Mouse (Mus musculus): ENCODE data around the gene Vps26b.

Gene Vps26b

DNA sequence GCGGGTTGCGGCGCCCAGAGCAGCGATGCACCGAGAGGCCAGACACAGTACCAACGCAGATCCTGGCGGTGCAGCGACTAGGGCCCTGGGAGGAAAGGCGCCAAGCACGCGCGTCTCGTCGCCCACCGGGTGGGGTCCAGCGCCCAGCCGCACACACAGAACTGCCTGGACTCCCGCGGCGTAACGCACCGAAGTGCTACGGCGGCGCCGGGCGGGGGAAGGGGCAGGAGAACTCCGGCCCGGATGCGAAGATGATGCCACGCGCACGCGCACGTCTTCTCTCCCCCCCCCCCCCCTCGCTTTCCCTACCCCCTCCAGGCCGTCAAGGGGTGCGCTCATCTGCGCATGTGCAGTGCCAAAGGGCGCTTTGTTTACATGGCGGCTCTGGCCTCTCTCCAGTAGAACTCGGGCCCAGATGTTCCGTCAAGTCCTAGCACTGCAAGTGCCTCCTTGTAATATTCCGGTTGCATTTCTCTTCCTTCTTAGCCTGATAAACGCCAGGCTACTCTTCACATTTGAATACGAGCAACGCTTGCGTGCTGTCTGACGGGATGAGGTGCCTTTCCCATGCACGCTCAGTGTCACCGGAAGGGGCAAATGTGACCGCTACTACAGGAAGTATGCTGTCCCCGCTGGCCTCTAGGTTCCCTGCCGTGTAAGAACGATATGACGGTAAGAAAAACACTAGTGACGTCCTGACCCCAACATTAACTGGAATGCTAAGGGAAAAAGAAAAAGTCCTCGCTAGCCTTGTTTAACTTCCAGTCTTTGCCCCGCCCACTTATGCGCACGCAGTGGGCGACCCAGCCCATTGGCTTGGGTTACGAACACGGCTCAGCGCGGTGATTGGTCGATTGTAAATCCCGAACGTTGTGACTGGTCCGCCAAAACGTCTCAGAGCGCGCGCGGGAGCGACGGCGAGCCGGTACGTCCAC is at the start of gene Vps26b, which contains the start of gene Ncapd3:
TSS of gene Vps26b (minus strand) at position 238 of the 935 bp plus-strand sequence.
TSS of gene Ncapd3 (plus strand) at position 348 of the 935 bp plus-strand sequence.
- peak; percentile 98 for DNase-seq (ENCODE audit: low read depth, low spot score)

DNA sequence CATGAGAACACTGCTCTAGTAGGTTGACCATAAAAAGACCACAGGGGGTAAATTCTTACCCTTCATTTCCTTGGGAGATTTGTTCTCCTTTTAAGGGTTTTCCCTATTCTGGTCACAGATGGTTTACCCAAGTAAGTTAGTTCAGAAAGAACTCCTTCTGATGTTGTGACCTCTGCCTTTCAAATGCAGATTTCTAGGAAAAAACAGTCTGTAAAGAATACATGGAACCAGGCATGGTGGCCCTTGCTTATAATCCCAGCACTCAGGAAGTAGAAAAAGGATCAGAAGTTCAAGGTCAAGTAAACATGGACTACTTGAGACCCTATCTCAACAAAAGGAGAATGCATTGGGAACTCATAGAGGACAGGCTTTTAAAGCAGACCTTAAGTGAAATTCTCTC is 45.9 kb upstream of the Vps26b start:
- DNase-seq (ENCODE audit: low read depth, low spot score), result no peak

DNA sequence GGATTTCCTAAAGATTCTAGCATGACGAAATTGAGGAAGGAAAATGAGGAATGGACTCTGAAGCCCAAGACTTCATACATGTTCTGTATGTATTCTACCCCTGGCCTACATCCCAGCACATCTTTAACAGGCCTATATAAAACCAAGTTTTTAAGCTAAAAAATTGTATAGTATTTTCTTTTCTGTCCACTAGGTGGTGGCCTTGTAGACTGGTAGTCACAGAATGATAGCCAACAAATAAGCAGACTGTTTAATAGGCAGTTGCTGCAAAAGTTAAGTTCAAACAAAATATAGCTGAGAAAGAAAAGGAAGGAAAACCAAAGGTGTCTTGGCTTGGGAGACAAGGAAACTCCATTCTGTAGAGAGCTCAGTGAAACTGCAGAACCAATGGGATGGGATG is 44.8 kb upstream of the Vps26b start:
- no peak for DNase-seq (ENCODE audit: low read depth, low spot score)

DNA sequence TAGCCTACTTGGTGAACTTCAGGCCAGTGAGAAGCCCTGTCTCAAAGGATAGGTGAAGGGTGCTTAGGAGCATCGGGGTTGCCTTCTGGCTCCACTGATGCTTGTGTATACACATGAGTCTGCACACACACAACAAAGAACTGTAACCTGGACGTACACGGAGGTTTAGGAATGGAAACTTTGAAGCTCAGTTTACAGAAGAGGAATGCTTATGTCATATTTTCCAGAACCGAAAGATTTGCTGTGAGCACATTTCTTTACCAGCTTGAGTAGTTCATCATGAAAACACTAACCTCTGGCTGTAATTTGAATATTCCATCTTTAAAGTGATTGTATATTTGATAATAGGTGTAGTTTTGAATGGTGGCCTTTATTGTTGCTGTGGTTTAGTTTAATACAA is 41.0 kb upstream of the Vps26b start:
- DNase-seq (ENCODE audit: low read depth, low spot score), result no peak

DNA sequence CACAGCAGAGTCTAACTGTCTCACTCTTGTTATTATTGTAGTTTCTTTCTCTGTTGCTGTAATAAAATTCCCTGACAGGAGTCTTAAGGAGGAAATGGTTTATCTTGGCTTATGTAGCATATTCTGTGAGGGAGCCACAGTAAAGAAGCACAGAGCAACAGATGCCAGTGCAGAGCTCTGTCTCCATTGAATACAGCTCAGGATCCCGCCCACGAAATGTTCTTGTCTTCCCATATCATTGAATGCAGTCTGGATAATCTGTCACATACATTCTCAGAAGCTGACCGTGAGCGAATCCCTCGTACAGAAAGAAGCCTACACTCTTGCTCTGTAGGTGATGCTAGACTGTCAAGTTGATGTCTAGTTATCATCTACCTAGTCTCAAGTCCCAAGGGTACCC is 28.5 kb upstream of the Vps26b start:
- DNase-seq (ENCODE audit: low read depth, low spot score), result no peak

DNA sequence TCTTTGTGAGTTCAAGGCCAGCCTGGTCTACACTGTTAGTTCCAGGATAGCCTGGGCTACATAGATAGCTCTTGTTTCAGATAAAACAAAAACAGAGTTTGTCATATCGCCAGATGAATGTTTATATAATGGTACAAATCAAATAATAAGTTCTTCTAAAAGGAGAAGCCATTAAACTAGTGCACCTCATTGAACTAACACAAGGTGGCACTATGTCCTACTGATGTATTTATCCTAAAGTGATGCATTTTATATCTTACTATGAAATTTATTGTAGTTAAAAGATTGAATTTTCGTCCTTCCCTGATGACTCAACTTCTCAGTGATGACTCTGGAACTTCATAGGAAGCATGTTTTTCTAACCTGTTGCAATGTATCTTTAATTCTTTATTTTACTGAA is 19.6 kb upstream of the Vps26b start:
- no peak for DNase-seq (ENCODE audit: low read depth, low spot score)

DNA sequence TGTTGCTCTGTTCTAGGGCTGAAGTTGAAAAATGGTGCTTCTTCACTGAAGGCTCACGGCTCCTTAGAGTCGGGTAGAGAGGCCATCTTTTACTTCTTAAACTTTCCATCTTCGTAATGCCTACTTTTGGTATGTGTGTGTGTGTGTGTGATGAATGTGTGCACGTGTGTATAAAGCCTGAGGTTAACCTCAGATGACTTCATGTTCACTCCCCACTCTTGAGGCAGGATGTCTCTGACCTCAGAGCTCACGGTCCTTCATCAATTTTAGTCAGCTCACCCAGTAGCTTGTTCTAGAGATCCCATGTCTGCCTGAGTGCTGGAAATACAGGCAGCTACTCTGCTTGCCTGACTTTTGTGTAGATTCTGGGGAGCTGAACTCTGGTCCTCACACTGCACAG is 14.0 kb upstream of the Vps26b start:
- no peak for DNase-seq (ENCODE audit: low read depth, low spot score)

DNA sequence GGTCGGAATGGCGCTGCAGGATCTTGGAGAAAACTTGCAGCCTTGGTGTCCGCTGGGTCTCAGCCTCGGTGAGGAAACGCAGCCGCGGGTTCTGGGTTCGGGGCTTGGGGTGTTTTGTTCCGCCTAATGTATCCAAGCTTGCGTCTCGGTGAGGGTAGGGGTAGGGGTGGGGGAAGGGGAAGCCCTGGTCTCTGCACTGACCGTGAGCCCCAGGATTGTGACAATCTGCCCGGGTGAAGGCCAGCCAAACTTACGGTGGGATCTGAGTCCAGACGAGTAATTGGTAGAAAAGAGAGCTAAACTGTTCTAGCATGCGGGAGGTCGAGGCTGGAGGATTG is 867 bp upstream of the Vps26b start:
- DNase-seq (ENCODE audit: low read depth, low spot score), result no peak

DNA sequence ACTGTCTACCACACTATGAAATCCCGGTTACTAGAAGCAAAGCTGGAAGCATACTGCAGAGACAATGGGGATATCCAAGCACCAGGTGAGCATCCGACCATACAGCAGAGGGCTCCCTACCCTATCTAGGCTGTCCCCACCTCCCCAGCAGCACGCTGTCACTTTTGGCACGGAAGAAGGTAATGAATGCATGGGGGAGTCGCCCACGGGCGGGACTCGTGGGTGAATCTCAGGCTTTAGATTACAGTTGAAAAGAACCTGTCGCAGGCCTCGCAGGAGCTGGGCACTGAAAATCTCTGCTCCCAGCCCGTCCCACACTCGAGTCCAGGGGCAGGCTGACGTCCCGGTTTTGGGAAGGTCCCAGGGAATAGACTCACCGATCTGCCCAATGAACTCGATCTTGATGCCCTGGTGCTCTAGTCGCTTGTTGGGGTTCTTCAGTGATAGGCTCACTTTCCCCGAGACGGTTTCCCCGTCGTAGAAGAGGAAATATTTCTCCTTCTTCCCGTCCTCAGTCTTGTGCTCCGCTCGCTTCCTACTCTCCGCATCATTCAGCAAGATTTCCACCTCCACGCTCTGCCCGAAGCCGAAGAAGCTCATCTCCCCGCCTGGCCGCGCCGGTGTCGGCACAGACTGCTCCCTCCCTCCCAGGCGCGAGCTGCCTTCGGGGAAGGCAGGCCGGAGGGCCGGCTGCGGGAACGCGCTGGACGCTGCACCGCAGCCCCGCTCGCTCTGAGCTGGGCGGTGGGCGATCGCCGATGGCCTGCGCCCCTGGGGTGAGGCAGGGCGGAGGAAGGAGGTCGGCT is 640 bp downstream of the Vps26b start:
- peak; percentile 19 for DNase-seq (ENCODE audit: low read depth, low spot score)

DNA sequence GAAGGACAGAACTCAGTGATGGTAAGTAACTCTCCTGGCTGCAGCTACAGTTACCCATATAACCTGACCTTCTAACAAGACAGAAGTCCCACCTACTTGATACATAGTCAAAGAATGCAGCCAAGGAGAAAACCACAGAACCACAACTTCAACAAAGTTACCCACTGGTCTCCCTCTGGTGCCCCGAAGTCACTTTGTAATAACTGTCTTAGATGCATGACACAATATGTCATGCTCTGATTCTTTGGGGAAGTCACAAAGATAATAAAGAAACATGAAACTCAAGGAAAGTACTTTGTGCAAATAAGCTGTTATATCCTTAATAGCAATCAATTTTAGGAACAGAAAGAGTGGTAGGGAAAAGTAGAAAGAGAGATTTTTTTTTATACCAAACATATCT is 3.2 kb downstream of the Vps26b start:
- DNase-seq (ENCODE audit: low read depth, low spot score), result no peak

DNA sequence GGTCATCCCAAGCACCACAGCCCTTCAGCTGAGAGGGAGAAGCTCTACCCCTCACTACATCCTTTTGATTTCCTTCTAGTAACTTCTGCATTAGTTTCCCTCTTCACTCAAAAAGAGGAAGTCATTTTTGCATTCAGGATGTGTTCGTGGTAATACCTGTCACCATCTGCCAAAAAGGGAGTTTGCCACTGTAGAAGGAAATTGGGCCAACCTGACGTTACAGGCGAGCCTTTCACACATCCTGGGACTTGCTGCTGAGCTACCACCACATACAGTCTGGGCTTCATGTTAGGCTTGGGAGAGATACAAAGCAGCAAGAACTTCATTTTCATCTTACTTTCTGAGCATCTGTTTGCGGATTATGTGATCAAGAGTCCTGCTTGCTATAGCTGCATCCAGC is 6.2 kb downstream of the Vps26b start:
- DNase-seq (ENCODE audit: low read depth, low spot score), result no peak

DNA sequence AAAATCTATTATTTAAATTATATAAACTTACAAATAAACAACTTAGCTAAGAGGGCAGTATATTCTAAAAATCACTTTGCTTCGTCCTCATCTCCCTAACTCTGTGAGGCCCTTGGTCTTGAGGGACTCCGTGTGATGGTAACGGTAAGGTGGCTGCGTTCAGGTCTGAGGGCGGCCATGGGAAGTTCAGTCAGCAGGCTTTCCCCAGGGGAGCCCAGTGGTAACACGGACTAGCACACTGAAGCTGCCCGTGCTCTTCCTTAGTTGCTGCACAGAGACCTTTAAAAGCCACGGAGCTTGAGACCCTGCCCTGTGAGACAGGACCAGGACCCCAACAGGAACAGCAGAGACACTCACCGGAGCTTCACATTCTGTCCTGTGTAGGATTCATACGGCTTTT is 10.9 kb downstream of the Vps26b start:
- no peak for DNase-seq (ENCODE audit: low read depth, low spot score)

DNA sequence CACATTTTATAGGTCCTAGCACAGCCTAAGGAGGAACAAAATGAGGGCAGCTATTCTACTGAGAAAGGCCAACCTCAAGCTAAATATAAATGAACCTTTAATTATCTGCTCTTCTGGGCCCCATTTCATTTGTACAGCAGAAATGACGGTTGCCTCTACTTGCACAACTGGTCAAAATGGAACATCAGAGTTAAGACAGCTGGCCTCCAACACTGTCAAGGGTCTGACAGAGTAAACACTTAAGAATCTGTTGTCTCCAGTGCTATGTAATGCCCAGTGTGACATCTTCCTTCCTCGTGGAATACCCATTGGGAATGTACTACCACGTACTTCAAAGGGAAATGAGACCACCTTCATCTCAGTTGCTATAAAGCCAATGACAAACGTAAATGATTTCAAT is 18.3 kb downstream of the Vps26b start:
- DNase-seq (ENCODE audit: low read depth, low spot score), result no peak

DNA sequence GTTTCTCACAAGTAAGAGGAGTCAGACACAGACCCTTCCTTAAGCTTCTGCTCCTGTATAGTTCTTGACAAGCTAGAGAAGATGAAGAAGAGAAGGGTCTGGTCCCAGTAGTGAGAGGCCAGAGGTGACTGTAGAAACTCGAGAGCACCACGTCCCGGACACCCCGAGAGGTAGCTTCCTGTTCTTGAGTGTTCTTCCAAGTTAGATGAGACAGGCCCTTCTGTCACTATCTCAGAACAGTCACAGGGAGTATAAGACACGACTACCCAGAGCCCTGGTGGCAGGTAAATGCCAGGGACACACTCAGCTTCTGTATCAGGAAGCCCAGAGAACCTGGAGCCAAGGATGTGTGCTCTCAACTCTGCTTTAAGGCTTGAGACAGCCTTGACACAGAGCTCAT is 20.6 kb downstream of the Vps26b start:
- DNase-seq (ENCODE audit: low read depth, low spot score), result no peak

DNA sequence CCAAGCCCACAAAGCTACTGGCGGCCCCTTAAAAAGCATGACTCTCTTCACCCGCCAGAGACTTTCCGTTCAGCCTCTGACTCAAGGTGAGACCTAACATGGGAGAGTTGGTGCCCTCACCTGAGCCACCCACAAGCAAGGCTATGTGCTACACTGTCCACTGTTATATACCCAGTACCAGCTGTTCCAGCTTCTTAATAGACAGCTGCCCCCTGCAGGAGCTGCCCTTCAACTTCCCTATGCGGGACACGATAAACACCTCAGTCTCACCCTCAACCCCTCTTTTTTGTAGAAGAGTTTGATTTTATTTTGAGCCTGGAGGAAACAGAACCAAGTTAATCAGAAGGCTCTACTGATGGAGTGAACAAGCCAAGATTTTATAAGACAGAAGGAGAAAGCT is 23.0 kb downstream of the Vps26b start:
- DNase-seq (ENCODE audit: low read depth, low spot score), result no peak

DNA sequence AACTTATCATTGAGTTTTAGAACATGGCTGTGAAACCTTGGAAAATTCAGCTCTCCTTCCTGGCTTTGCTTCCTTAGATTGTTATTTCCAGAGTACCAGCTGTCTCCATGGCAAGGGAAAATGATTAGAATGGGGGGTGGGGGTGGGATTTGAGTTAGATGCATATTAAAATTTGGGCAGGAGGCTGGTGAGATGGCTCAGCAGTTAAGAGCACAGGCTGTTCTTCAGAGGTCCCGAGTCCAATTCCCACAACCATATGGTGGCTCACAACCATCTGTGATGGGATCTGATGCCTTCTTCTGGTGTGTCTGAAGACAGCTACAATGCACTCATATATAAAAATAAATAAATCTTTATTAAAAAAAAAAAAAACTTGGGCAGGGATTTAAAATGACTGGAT is 23.9 kb downstream of the Vps26b start:
- no peak for DNase-seq (ENCODE audit: low read depth, low spot score)

DNA sequence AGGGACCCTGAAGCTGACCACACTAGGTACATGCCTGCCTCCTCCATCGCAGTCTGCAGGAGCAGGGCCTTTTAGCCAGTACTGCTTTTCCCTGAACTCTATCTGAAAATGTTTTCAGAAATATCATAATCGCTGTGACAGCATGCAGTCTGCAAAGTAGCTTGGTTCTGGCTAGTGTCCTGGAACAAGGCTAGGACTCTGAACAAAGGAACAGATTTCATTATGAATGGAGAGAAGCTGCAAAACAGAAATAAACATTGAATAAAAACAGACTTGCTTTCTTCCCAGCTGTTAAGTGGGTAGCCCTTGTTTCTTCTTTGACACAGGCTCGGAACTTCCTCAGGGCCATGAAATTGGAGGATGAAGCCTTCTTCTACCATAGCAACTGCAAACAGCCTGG is 24.6 kb downstream of the Vps26b start:
- DNase-seq (ENCODE audit: low read depth, low spot score), result no peak

DNA sequence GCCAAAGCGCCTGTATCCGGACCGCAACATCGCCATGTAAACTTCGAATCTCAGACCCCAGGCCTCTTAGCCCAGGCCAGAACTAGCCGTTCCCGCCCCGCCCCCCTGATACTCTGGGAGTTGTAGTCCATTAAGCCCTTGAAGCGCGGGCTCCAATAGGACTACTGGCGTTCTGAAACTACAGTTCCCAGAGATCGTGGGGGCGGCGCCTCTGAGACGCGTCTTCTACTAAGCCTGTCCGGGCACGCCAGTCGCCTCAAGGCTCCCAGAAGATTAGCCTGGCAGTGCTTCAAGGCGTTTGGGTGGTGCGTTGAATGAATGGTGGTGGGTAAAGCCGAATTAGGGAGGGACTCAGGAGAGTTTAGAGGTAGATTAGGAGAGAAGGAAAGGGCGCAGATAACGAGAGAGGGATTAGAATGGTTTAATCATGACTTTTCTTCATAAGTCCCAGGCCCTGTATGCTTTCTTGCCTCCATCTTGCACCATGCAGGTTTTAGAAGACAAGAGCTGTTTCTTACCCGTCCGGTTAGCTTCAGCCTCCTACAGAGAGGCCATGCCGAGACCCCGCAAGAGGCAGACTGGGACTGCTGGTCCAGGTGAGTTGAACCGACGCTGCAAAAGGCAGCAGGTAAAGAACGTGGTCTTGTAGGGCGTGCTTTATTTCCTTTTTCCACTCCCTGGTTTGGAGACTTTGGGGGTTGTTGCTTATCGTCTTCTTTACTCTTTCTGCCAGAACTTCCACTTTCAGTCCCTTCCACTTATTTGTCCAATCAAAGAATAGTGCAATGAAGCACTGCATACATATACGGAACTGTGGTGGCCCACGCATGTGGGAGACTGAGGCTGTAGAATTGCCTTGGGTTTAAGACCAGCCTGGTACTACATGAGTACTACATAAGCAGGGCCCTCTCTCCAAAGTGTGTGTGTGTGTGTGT is 30.1 kb downstream of the Vps26b start, which contains the start of the genes Acad8 and Thyn1:
TSS of gene Acad8 (minus strand) at position 106 of the 935 bp plus-strand sequence.
TSS of gene Thyn1 (plus strand) at position 250 of the 935 bp plus-strand sequence.
- peak; percentile 94 for DNase-seq (ENCODE audit: low read depth, low spot score)

DNA sequence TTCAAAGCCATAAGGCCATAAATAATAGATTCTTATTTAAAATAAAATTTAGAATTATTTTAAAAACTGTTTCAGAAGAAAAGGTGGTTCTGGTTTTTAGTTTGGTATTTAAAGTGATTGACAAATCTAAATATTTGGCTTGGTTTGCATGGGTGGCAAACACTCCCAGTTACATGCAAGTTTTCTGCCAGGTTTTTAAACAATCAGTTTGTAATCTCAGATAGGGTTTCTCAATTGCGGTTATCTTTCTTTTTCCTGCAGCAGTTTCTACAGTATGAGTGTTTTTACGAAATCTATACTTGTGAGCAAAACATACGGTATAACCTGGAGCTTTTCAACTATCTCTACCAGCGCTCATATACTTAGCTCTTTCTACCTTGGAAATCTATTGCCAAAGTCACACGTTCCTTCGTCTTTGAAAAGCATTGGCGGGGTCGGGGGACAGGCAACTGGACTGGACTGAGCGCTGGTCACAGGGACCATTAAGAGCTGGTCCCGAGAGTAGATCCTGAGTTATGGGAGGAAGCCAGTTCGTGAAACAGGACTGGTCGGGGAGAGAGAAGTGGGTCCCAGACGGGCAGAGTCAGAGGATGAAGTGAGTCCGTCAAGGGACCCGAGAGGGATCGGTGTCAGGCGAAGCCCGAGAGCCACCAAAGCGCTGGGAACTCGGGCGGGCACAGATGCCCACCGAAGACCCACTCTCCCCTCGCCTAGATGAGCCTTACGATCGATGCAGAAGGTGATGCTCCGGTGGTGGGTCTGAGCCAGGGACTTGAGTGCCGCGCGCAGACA is 31.0 kb downstream of the Vps26b start:
- no peak for DNase-seq (ENCODE audit: low read depth, low spot score)

DNA sequence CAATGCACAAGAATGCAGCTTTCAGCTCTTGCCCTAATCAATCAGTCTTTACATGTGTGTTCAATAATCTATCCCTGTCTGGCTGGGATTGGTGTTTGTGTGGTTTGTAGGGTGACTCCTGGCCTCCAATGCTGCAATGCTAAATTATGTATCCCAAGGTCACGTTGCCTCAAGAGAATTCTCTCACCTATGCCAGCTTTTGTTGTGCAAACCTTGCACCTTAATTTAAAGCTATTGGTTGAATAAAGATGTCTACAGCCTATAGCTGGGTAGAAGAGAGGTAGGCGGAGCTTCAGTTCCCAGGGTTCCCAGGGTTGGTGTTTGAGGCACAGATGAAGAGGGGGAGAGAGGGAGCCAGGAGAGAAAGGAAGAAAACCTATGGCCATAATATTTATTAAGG is 32.4 kb downstream of the Vps26b start:
- DNase-seq (ENCODE audit: low read depth, low spot score), result no peak

DNA sequence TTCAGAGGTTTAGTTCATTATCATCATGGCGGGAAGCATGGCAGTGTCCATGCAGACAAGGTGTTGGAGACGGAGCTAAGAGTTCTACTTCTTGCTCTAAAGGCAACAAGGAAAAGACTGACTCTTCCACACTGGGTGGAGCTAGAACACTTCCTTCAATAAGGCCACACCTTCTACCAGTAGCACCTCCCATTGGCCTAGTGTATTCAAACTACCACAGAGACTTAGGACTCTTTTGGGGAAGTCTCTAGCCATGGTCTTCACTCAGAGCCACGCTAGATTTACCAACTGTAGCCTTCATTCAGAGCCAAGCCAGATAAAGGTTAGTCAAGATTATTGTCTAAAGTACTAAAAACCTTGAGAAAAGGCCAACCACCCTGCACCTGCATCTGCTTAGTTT is 32.8 kb downstream of the Vps26b start:
- DNase-seq (ENCODE audit: low read depth, low spot score), result no peak

Measured in forelimb bud, embryonic 11.5 days (tissue).